Mouse (Mus musculus): ENCODE measurements around the gene Hcrt.

The Hcrt gene

DNA sequence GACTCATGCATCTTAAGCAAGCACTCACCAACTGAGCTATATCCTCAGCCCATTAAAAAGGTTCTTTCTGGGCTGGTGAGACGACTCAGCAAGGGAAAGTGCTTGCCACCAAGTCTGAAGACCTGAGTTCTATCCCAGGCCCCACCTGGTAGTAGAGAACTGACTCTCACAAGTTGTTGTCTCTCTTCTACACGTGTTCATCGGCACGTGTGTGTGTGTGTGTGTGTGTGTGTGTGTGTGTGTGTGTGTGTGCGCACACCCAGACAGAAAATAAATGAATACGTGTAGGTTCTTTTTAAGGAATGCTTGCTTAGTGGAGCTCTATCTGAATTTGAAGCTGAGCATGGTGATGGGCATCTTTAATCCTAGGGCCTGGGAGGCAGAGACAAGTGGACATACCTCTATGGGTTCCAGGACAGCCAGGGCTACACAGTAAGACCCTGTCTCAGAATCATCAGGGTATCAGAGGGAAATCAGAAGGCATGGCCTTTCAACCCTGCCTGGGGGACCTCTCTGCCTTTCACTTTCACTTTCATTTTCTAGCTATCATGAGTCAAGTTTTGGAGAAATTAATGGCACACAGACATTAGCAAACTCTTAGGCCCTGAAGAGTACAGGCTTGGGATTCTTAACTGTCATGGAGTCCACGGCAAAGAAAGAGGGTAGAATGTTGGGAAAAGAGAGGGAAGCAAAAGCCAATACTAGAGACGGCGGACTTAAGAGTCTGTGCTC lies 27.4 kb downstream of the Hcrt start:
- no peak for DNase-seq

DNA sequence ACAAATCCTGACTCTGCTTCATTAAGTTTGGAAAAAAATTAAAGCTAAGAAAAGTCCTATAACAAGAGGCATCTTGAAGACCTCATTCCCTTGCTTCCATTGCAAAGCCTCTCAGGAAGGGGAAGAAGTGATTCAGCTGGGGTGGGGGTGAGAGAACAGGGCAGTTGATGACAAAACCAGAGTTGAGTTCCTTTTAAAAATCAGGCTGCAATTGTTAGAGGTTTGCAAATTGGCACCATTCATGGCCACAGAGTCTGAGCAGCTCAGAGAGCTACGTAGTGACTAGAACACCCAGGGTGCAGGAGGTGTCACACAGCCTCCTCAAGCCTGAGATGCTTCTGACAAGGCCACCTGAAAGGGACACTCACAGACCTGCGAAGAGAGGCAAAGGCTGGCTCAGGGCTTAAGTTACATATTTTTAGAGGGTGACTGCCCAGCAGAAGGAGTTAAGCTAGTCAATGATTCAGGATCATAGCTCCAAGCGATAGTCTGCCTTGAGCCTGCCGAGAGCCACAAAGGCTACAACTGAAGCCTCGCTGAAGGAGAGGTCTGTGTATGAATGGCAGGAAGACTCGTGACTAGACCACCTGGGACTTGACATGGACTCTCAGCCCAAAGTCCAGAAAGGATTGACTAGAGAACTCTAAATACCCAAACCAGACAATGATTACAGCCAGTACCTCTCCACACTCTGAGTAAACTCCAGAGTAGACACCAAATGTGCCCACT lies 32.1 kb downstream of the Hcrt start:
- peak; percentile 46 for DNase-seq

DNA sequence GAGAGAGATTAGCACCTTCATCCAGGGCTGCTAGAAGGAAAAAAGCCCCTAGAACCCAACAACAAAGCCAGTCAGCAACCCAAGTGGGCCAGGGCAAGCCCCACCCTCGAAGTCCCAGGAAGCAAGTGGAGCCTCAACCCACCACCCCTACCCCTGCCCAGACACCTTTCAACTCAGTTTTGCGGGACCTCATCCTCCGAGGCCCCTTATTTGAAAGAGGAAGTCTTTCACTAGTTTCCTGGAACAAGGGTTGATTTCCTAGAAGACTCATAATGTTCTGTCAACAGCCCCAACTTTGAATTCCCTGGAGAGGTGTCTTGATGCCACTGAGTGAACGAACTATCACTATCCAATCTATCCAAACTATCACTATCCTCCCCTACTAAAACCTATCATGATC lies 32.8 kb downstream of the Hcrt start:
- DNase-seq: no peak

DNA sequence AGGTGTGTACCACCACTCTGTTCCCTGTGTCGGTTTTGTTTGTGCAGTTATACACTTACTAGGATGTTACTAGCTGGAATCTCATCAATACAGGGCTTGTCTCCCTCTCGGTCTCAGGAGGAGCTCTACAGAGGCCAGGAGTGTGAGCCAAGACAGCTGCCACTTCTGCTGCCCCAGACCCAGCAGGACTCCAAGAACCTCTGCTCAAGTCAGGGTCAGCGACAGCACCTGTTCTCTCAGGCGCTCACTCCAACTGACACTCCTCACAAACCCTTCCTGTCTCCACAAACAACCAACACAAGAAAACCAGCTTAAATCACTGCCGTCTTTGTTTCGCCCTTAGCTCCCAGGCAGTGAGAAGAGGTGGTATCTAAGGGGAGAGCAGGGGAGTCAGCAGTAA lies 34.1 kb downstream of the Hcrt start:
- no peak for DNase-seq

DNA sequence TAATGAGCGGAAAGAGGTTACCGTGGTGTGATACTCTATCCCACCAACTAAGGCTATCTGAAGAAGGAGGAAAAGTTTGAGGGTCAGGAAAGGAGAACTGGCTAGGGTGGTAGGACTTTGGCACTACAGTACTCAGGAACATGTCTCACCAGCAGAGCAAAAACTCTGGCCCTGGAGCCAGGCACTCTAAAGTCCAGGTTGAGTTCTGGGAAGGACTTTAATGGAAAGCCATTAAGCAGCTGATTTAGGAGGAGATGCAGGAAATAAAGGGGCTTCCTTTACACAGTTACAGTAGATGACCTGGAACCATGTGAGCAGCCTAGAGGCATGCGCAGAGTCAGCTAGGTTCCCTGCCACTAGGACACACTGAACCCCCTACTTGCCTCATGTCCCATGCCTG lies 35.5 kb downstream of the Hcrt start:
- DNase-seq: peak; percentile 53

DNA sequence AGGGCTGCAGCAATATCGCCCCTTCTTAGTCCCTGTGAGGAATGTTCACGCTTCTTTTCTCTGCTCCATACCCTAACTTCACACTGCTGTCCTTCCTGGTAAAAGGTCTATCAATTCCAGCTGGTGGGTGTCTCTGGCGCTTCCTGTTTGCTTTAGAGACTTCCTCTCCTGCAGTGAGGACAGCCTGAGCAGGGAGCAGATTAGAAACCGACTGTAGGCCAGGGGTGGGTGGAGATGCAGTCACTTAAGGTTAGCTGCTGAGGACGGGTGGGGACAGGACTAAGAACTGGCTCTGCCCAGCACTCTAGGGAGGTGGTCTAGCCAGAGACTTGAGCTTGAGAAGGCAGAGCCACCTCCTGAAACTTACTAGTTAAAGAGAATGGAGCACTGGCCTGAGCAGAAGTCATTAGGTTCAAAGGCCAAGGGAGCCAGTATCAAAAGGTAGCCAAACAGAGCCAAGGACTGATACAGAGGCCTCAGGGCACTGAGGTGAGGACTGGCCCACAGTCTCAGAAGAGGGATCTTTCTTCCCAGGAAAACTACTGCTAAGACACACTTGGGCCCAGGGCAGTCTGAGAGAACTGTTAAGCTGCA lies 37.7 kb downstream of the Hcrt start:
- DNase-seq: peak; percentile 53

DNA sequence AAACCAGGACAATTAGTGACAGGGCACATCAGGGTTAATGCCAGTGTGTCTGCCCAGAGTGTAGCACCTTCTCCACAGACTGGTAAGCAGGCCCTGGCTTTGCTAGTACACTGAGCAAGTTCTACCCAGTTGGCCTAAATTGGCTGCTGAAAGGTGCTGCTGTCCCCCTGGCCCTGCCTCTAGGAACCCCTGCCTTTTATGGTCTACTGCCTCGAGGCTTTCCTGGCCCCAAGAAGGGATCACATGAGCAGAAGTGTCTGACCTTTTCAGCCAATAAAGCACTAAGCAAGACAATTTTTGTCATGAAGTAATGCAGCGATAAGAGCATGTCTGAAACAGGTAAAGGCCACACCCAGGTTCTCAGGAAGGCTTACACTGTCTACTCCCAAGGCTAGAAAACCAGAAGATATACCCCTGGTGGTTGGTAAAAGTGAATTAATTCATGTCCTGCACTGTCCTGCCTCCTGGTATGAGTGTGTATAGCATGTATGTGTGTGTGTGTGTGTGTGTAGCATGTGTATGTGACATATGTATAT lies 40.2 kb downstream of the Hcrt start:
- peak; percentile 44 for DNase-seq

DNA sequence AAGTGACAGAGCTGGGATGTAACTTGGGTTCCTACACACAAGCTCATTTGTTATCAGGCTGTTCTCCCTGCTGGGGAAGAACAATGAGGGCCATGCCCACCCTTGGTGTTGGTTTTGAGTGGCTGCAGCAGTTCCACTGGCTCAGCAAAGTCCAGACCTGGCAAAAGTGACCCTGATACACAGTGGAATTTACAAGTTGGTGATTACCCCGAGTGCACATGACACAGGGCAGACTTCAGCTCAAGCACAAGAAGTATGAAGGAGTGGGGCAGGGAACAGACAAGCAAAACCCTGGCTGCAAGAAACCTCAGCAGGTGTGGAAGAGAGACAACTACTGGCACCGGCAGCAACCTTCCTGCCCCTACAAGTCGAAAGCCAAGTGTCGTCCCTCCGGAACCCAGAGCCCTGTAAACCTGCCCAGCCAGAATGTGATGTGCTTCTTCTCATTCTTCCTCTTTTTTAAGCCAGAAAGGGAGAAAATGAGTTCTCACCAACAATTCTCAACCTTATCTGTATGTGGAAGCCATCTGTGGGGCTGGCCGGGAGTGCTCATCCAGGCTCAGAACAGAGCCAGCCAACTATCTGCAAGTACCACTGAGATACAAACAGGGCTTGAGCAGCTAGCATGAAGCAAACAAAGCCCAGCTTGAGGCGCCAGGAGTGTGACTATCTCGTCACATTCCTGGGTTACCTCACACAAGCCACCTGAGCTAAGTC lies 40.8 kb downstream of the Hcrt start:
- DNase-seq: peak; percentile 75

DNA sequence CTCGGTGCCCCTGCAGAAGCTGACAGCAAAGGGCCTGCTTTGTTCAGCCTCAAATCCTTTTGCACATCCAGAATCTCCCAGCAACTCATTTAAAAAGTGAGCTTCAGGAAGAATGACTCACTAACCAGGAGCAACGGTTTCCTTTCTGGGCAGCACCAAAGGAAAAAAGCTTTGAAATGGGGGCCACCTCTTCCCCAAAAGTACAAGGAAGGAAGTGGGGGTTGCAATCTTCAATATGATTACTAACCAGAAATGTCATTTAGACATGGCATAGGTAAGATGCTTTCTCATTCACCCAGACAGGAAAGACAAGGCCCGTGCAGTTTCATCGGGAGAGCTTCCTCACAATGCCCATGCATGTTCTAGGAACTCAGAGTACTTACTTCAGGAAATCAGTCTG lies 41.5 kb downstream of the Hcrt start:
- peak; percentile 50 for DNase-seq

DNA sequence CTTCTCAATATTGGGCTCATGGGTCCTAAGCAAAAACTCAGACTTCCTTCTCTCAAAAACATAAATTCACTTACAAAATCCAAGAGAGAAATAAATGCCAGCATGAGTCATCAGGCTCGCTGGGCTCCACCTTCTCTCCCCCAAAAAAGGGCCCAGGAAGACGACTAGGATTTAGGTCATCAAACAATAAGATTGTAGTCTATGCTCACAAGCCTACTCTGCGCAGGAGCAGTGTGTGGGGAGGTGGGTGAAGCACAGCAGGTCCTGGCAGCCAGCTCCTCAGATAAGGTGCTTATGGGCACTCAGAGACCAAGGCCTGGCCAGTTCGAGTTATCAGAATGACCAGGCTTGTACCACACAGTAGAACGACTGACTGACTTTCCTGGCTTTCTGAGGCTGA lies 42.4 kb downstream of the Hcrt start:
- DNase-seq: no peak

DNA sequence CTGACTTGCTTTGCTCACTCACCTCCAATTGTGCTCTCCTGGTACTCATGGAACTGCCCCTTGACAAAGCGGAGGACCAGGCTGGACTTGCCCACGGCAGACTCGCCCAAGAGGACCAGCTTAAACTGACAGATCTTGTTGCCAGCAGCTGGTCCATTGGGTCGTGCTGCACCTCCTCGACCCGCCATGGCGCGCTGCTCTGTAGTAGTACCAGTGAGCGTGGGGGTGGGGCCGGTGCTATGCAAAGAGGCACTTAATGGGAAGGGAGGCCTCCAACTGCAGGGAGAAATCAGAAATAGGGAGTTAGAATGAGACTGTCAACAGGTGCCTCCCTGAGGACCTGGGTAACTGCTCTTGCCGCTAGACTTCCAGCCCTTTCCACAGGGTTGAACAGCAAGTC lies 42.8 kb downstream of the Hcrt start:
- no peak for DNase-seq

DNA sequence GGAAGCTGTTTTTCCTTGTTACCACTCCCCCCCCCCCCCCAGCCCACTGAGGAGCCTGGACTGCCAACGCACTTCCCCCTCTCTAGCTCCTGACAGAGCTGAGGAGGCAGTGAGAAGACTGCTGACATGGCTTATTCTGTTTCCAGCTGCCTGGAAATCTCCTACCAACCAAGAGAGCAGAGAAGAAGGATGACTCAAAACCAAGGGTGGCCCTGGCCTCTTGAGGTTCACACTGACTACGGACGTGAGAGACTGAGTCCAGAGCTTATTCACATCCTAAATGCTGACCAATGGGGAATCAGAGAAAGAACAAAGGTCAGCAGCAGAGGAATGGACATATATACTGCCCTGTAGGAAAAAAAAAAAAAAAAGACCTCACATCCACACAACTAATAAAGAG lies 43.4 kb downstream of the Hcrt start:
- peak; percentile 39 for DNase-seq

DNA sequence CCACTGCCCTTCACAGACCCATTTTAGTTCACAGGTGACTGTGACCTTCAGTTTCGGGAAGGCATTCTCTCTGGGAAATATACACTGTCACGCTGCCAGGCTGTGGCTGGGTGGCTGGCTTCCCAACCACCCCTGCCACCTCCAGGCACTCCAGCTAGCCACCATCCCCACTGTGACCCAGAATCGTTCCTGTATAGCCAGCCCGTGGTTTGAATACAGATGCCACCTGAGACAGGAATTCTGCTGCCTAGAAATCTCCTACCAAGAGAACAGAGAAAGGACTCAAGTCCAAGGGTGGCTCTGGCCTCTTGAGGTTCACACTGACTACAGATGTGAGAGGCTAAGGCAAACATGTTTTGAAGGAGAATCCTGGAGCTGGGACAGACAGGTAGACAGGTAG lies 43.9 kb downstream of the Hcrt start:
- DNase-seq: peak; percentile 43

DNA sequence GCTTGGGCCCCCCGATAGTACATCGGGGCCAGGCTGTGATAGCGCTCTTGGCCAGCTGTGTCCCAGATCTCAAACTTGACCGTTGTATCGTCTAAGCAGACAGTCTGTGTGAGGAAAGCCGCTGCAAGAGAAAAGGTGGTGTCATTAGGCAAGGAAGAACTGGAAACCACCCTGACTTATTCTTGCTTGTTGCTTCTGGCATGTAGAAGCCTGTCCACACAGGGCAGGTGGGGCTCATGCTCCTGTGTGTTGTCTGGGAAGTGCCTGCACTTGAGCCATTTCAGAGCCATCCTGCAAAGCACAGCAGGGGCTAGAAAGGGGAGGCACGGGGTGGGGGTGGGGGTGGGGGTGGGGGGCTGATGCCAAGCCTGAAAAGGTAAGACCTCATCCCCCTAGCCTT lies 44.3 kb downstream of the Hcrt start:
- DNase-seq: no peak

DNA sequence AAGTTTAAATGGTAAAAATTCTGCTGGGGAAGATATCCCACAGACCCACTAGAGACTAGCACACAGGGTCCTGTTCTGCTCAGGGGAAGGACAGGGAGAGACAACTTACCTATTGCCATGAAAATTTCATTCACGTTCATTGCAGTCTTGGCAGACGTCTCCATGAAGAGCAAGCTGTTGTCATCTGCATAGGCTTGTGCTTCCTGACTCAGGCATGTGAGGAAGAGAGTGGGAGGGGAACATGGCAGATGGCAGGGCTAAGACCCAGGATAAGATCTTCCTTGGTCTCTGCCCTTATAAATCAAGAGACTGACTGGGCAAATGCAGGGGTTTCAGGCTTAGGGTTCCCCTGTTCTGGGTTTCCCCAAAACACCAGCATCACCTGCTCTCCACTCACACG lies 46.1 kb downstream of the Hcrt start:
- no peak for DNase-seq

DNA sequence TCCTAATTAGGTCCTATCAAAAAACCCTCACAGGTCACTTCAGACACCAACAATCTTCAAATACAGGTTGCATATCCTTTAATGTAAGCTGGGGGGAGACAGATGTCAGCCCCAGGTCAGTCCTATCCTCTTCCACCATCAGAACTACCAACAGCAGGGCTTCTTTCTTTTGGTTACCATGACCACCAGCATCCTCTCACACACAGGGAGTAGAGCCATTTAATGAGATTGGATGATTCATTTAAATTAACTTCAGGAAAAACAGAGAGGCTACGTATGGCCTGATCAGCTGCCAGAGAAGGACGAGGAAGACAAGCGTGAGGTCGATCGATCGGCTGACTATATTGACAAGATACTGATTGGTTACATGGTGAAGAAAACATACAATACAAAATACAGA lies 47.8 kb downstream of the Hcrt start:
- DNase-seq: no peak

DNA sequence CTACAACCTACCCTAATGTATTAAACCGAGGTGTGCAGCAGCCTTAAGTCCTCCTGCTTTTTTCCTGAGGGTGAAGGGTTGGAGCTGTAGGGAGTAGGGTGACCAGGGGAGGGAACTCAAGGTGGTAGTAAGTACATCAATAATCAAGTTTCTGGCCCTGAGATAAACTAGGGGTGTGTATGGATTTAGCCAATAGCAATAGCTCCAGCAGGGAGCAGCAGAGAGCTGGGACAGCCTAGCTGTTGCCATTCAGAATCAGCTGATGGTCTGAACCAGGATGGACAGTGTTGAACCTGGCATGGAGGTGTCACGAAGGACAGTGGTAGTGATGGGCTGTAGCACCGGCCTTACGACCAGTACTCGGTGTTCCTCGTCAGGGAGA lies 48.2 kb downstream of the Hcrt start:
- DNase-seq: peak; percentile 89

DNA sequence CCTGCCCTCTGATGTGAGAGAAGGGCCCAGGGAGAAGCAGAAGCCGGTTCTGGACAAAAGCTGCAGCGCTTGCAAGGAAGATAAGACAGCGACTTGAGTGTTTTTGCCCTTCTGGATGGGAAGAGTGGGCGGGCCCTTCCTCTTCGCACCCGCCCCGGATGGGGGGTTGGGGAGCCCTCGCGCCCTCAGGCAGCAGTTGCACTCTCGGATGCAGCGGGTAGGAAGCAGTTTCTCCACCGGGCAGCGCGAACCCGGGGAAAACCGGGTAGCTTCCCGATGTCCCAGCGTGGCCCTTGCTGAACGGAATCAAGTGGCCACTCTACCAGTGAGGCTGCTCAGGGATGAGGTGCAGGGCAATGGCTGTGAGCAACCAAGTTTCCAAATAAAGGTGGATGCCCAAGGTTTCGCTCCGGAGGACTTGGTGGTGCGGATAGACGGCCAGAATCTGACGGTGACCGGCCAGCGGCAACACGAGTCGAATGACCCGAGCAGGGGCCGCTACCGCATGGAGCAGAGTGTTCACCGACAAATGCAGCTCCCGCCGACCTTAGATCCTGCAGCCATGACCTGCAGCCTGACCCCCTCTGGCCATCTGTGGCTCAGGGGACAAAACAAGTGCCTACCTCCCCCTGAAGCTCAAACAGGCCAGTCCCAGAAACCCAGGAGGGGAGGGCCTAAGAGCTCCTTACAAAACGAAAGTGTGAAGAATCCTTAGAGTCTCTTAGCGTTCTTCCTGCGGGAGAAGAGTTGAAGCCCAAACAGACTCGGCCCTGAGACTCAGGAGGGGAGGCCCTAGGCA lies 48.8 kb downstream of the Hcrt start, which contains the start of gene Hspb9:
TSS of gene Hspb9 (plus strand) at position 116 of the 799 bp plus-strand sequence.
- peak; percentile 84 for DNase-seq

DNA sequence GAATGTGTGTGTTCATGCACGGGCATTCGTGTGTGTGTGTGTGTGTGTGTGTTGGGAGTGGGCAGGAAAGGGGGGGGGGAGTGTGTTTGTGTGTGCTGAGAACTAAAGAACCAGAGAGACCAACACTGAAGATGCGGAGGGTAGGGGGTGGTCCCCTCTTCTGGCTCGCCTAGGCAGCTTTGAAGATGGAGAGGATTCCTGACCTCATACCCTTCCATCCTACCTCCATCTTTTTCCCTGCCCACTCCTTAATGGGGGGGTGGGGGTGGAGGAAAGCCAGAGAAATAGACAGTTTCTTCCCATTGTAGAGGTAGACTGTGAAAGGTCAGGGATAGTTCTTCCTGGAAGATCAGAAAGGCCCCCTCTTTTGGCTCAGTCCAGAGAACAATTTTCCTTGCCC lies 49.6 kb downstream of the Hcrt start:
- DNase-seq: no peak

DNA sequence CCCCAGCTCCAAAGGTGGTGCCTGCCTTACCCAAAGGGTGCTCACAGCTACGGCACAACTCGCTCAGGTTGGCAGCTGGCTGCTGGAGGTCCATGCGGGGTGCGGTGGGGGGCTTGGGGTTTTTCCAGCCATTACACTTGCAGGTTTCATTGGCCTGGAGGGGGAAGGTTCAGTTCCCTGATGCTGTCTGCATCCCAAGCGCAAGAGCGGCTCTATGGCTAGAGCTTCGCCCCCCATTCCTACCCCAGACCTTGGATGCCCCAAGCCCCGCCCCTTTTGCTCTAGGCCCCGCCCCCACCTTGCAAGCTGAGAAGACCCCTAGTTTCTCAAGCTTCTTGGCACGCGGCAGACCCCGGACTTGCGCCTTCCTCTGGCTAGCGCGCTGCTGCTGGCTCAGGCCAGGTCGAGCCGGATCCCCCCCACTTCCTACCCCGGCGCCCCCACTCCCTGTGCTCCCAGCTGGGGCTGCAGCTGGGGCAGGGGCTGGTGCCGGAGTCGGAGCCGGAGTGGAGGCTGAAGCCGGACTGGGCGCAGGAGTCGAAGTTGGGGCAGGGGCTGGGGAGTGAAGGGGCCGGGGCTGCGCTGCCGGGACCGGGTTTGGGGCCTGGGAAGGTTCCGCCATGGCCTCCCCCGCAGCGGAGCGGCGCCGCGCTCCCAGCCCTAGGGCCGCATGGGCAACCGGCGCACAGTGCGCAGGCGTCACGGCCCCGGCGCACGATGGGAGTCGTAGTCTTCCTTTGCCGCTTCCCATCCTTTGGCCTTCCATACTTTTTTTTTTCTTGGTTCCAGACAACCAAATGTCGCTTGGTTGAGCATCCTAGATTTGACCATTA lies 50.7 kb downstream of the Hcrt start, which contains the start of gene Kat2a:
TSS of gene Kat2a (minus strand) at position 683 of the 833 bp plus-strand sequence.
- peak; percentile 92 for DNase-seq

Measured in kidney, postnatal 14 days (tissue).